Mouse (Mus musculus): ENCODE results near the gene Lag3.

- TF ChIP-seq POLR2A (IDR thresholded peaks at IDR 0.05; ENCODE audit: borderline replicate concordance, control insufficient read depth, low read depth, low read length): no peak
- TF ChIP-seq CTCF (IDR thresholded peaks at IDR 0.05; ENCODE audit: control insufficient read depth, insufficient read depth, low read length): no peak
Observed at GRCm38 (mm10) chr6:124931525-124932313, 20.2 kb upstream of the Lag3 start.

All from bone marrow, adult 2 months (tissue).